9 mouse cellular contexts compared by ENCODE assay signal in genomic region chr5:34582314-34582675, GRCm38 (mm10). TPM values are rescaled to one million over a fixed set of nuclear protein-coding genes. Genes with fewer than 3 reads are reported as not detected.
DNase-seq lines count a peak whose midpoint lies in the region; ATAC-seq and TF ChIP-seq lines count a peak whose summit lies in the region.
"Had no signal": no experiment of that assay in that cellular context is flagged by ENCODE, and none has a peak within 500 bp of the region (broad histone marks: within the 10 kb centered on the region; RNA-seq: fewer than 3 reads in every experiment).

No protein-coding gene starts in this region.

- H3K4me1 ChIP-seq in heart, adult 2 months (ENCODE audit: control insufficient read depth, insufficient read depth, low read length) = peaks cover 19% of the 10 kb centered on the region
- H3K4me1 ChIP-seq in midbrain, embryonic 10.5 days = peaks cover 17% of the 10 kb centered on the region
- peaks cover 5% of the 10 kb centered on the region; the same call in 1 of the 2 replicates for H3K4me1 ChIP-seq in midbrain, embryonic 16.5 days (ENCODE audit: control insufficient read depth, insufficient read depth, low read length)
- H3K4me1 ChIP-seq in forebrain, embryonic 16.5 days (replicated peaks; ENCODE audit: control insufficient read depth, insufficient read depth, low read length) = peaks cover 6% of the 10 kb centered on the region
- H3K4me1 ChIP-seq in olfactory bulb, adult 2 months (ENCODE audit: control insufficient read depth, insufficient read depth, low read length) = peaks cover 9% of the 10 kb centered on the region

- peak overlapping the region; percentile 56 for H3K9ac ChIP-seq in heart, adult 2 months (ENCODE audit: low read depth, low read length)
- H3K9ac ChIP-seq in midbrain, embryonic 16.5 days (ENCODE audit: low read depth, low read length) = no peak overlapping the region
- H3K9ac ChIP-seq in forebrain, embryonic 16.5 days (replicated peaks; ENCODE audit: low read depth, low read length) = no peak overlapping the region

- intact Hi-C loops in heart, adult 2 months (cut with DNase I) = no loop called here
- intact Hi-C loops in heart, postnatal 25 days (cut with DNase I) = no loop called here
- intact Hi-C loops in gastrocnemius, postnatal 14 days (cut with DNase I; ENCODE audit: low total_unique reads) = no loop called here

- peaks cover 18% of the 10 kb centered on the region for H3K36me3 ChIP-seq in heart, adult 2 months (ENCODE audit: control insufficient read depth, insufficient read depth, low read length)
- peaks cover 15% of the 10 kb centered on the region for H3K36me3 ChIP-seq in midbrain, embryonic 10.5 days
- H3K36me3 ChIP-seq in midbrain, embryonic 16.5 days (ENCODE audit: control insufficient read depth, insufficient read depth, low read length) = no peaks in the 10 kb centered on the region
- H3K36me3 ChIP-seq in forebrain, embryonic 16.5 days (ENCODE audit: control insufficient read depth, insufficient read depth) = no peaks in the 10 kb centered on the region

- no peak overlapping the region for H3K4me2 ChIP-seq in midbrain, embryonic 16.5 days (ENCODE audit: low read length)
- no peak overlapping the region for H3K4me2 ChIP-seq in forebrain, embryonic 16.5 days (ENCODE audit: low read length)

- no peak for ATAC-seq in midbrain, embryonic 16.5 days
- no peak for ATAC-seq in forebrain, embryonic 16.5 days

- no peak for TF ChIP-seq POLR2A in heart, adult 2 months (IDR thresholded peaks at IDR 0.05; ENCODE audit: insufficient read depth, low read depth, low read length)
- TF ChIP-seq POLR2A in olfactory bulb, adult 2 months (IDR thresholded peaks at IDR 0.05; ENCODE audit: insufficient read depth, low read depth, low read length) = no peak

- TF ChIP-seq EP300 in heart, adult 2 months (IDR thresholded peaks at IDR 0.05; ENCODE audit: insufficient read depth, low read depth, low read length) = no peak

- H3K9me3 ChIP-seq in midbrain, embryonic 10.5 days (replicated peaks) = no peaks in the 10 kb centered on the region
- H3K9me3 ChIP-seq in midbrain, embryonic 16.5 days (replicated peaks; ENCODE audit: control insufficient read depth, low read length, poor library complexity, severe bottlenecking) = no peaks in the 10 kb centered on the region
- H3K9me3 ChIP-seq in forebrain, embryonic 16.5 days (ENCODE audit: control insufficient read depth, low read length) = no peaks in the 10 kb centered on the region

- no peak for DNase-seq in heart, adult 2 months
- no peak for DNase-seq in heart, postnatal 25 days (ENCODE audit: low spot score)
- no peak for DNase-seq in midbrain, embryonic 10.5 days (ENCODE audit: low spot score)
- no peak for DNase-seq in gastrocnemius, postnatal 14 days
- DNase-seq in T-cell, adult 2 months (ENCODE audit: low spot score) = no peak

- WGBS in heart, adult 2 months = 35% methylated on average over 5 of the region's 5 CpGs
- WGBS in midbrain, embryonic 10.5 days = 89% methylated on average over 5 of the region's 5 CpGs
- 79% methylated on average over 5 of the region's 5 CpGs for WGBS in midbrain, embryonic 16.5 days
- WGBS in forebrain, embryonic 16.5 days = 70% methylated on average over 5 of the region's 5 CpGs
- 41% methylated on average over 5 of the region's 5 CpGs for WGBS in olfactory bulb, adult 2 months

- no peaks in the 10 kb centered on the region for H3K27me3 ChIP-seq in heart, adult 2 months (ENCODE audit: control insufficient read depth, insufficient read depth, low read length)
- no peaks in the 10 kb centered on the region for H3K27me3 ChIP-seq in midbrain, embryonic 10.5 days (ENCODE audit: low read depth, poor library complexity, severe bottlenecking)
- H3K27me3 ChIP-seq in midbrain, embryonic 16.5 days (ENCODE audit: control insufficient read depth, insufficient read depth, low read depth, low read length) = no peaks in the 10 kb centered on the region
- no peaks in the 10 kb centered on the region for H3K27me3 ChIP-seq in forebrain, embryonic 16.5 days (replicated peaks; ENCODE audit: control insufficient read depth, insufficient read depth, low read length)
- H3K27me3 ChIP-seq: CH12.LX had no signal

- H3K4me3 ChIP-seq in heart, adult 2 months = no peak overlapping the region
- no peak overlapping the region for H3K4me3 ChIP-seq in midbrain, embryonic 10.5 days
- H3K4me3 ChIP-seq in midbrain, embryonic 16.5 days (ENCODE audit: low read depth, low read length) = no peak overlapping the region
- H3K4me3 ChIP-seq in forebrain, embryonic 16.5 days (replicated peaks; ENCODE audit: low read length) = no peak overlapping the region
- no peak overlapping the region for H3K4me3 ChIP-seq in olfactory bulb, adult 2 months (ENCODE audit: insufficient read depth, low read depth, low read length)

- peak overlapping the region; percentile 53 for H3K27ac ChIP-seq in heart, adult 2 months
- 0 out of 2 replicates have a peak overlapping the region, but pooled peaks have one; percentile 42 for H3K27ac ChIP-seq in midbrain, embryonic 10.5 days (replicated peaks)
- H3K27ac ChIP-seq in midbrain, embryonic 16.5 days (ENCODE audit: low read length) = no peak overlapping the region
- H3K27ac ChIP-seq in forebrain, embryonic 16.5 days (ENCODE audit: low read length) = peak overlapping the region; percentile 21
- peak overlapping the region; percentile 49 for H3K27ac ChIP-seq in olfactory bulb, adult 2 months (ENCODE audit: insufficient read depth, low read depth, low read length)

- peaks cover 22% of the 10 kb centered on the region for H3K79me2 ChIP-seq in heart, adult 2 months (replicated peaks; ENCODE audit: control insufficient read depth, insufficient read depth, low read length)

- TF ChIP-seq CTCF in heart, adult 2 months (IDR thresholded peaks at IDR 0.05) = no peak
- no peak for TF ChIP-seq CTCF in olfactory bulb, adult 2 months (IDR thresholded peaks at IDR 0.05; ENCODE audit: insufficient read depth, low read depth, low read length)

RNA-seq across cellular contexts. Expression of gene Add1, which starts 8.8 kb away (rescaled TPM):
- 100 to 1,000 TPM; 129 TPM for total RNA-seq in heart, adult 2 months (2021)
- polyA plus RNA-seq in heart, adult 2 months (2012; rRNA removed) = 116 and 147 TPM in 2 replicates
- 100 to 1,000 TPM; 125 to 136 TPM for total RNA-seq in heart, postnatal 25 days (2021)
- polyA plus RNA-seq in midbrain, embryonic 10.5 days (2016; fragmentation: Nextera tagmentation; extraction: Ambion mirVana) = 166 and 195 TPM in 2 replicates
- 203 and 212 TPM in 2 replicates for polyA plus RNA-seq in midbrain, embryonic 16.5 days (2015; fragmentation: Nextera tagmentation; extraction: Ambion mirVana)
- 224 and 243 TPM in 2 replicates for polyA plus RNA-seq in forebrain, embryonic 16.5 days (2015; fragmentation: Nextera tagmentation; extraction: Ambion mirVana)
- polyA plus RNA-seq in olfactory bulb, adult 2 months (2012; ENCODE audit: insufficient read depth, insufficient read length, low replicate concordance, missing spikeins) = 584 and 674 TPM in 2 replicates
- 10 to 100 TPM; 79.1 to 93.4 TPM for total RNA-seq in gastrocnemius, postnatal 14 days (2021)

RNA-seq across cellular contexts. Expression of gene Mfsd10, which starts 54.7 kb away (rescaled TPM):
- 1 to 10 TPM; 9.8 to 9.9 TPM for total RNA-seq in heart, adult 2 months (2021)
- 36.1 and 43.3 TPM in 2 replicates for polyA plus RNA-seq in heart, adult 2 months (2012; rRNA removed)
- total RNA-seq in heart, postnatal 25 days (2021) = 10 to 100 TPM in 1 of 2 experiments, 1 to 10 TPM in 1; 9.5 to 15.6 TPM
- polyA plus RNA-seq in midbrain, embryonic 10.5 days (2016; fragmentation: Nextera tagmentation; extraction: Ambion mirVana) = 89.2 and 107 TPM in 2 replicates
- polyA plus RNA-seq in midbrain, embryonic 16.5 days (2015; fragmentation: Nextera tagmentation; extraction: Ambion mirVana) = 110 TPM in 2 replicates
- polyA plus RNA-seq in forebrain, embryonic 16.5 days (2015; fragmentation: Nextera tagmentation; extraction: Ambion mirVana) = 93.0 and 119 TPM in 2 replicates
- polyA plus RNA-seq in olfactory bulb, adult 2 months (2012; ENCODE audit: insufficient read depth, insufficient read length, low replicate concordance, missing spikeins) = not detected in 2 replicates
- total RNA-seq in gastrocnemius, postnatal 14 days (2021) = 1 to 10 TPM; 6.9 to 9.2 TPM

RNA-seq across cellular contexts. Expression of gene Sh3bp2, which starts 56.7 kb away (rescaled TPM):
- total RNA-seq in heart, adult 2 months (2021) = 1 to 10 TPM; 2.7 to 3.1 TPM
- 3.7 and 4.4 TPM in 2 replicates for polyA plus RNA-seq in heart, adult 2 months (2012; rRNA removed)
- 1 to 10 TPM; 1.7 to 3.3 TPM for total RNA-seq in heart, postnatal 25 days (2021)
- 6.4 and 10.3 TPM in 2 replicates for polyA plus RNA-seq in midbrain, embryonic 10.5 days (2016; fragmentation: Nextera tagmentation; extraction: Ambion mirVana)
- 21.8 and 28.5 TPM in 2 replicates for polyA plus RNA-seq in midbrain, embryonic 16.5 days (2015; fragmentation: Nextera tagmentation; extraction: Ambion mirVana)
- 29.1 and 31.2 TPM in 2 replicates for polyA plus RNA-seq in forebrain, embryonic 16.5 days (2015; fragmentation: Nextera tagmentation; extraction: Ambion mirVana)
- not detected in 2 replicates for polyA plus RNA-seq in olfactory bulb, adult 2 months (2012; ENCODE audit: insufficient read depth, insufficient read length, low replicate concordance, missing spikeins)
- 1 to 10 TPM; 1.6 to 2.0 TPM for total RNA-seq in gastrocnemius, postnatal 14 days (2021)

Comparison
In these comparisons a context has a peak if more than half of its experiments do, and no peak if none do; other contexts are left out.
1. RNA of gene Mfsd10, which starts 54.7 kb away (polyA plus RNA-seq): 93.0 to 119 TPM in forebrain, embryonic 16.5 days, 110 TPM in midbrain, embryonic 16.5 days, 89.2 to 107 TPM in midbrain, embryonic 10.5 days and 36.1 to 43.3 TPM in heart, adult 2 months; not detected in olfactory bulb, adult 2 months; every median in the first group is over 10 times any median in the second.